Mouse (Mus musculus) midbrain, embryonic 11.5 days (tissue): Measurements from ENCODE around the gene Zbtb8os. TPM values are rescaled to one million over a fixed set of nuclear protein-coding genes. Genes with fewer than 3 reads are reported as not detected.

Experiments used
- ATAC-seq: fragments of 200-750 bp; cut with Nextera tagmentation; 2 replicates; pipeline ENCODE4 v1.8.0; 2017; ENCODE audit warnings: moderate TSS enrichment, moderate library complexity; ENCODE audit not compliant: low FRiP score
- DNase-seq: peaks from one replicate; pipeline ENCODE4 v3.0.0; 2015; ENCODE audit warnings: low spot score; ENCODE audit errors: missing footprints
- H3K27ac ChIP-seq: fragments of 300-500 bp; sonication (generic); 2 replicates; pipeline ENCODE4 v1.5.1; 2014; ENCODE audit warnings: low read depth, low read length
- H3K27me3 ChIP-seq: fragments of 300-500 bp; sonication (generic); 2 replicates; pipeline ENCODE4 v1.6.1; 2014; ENCODE audit warnings: mild to moderate bottlenecking, low read length, moderate library complexity, mixed read lengths; ENCODE audit not compliant: control insufficient read depth, insufficient read depth
- H3K36me3 ChIP-seq: fragments of 300-500 bp; sonication (generic); 2 replicates; pipeline ENCODE4 v1.6.1; 2014; ENCODE audit warnings: mild to moderate bottlenecking, low read length, moderate library complexity, mixed read lengths; ENCODE audit not compliant: control insufficient read depth, insufficient read depth
- H3K4me1 ChIP-seq: fragments of 300-500 bp; sonication (generic); 2 replicates; pipeline ENCODE4 v1.6.1; 2014; ENCODE audit warnings: low read length; ENCODE audit not compliant: control insufficient read depth, insufficient read depth
- H3K4me2 ChIP-seq: fragments of 300-500 bp; sonication (generic); 2 replicates; pipeline ENCODE4 v1.6.1; 2014; ENCODE audit warnings: mild to moderate bottlenecking, moderate library complexity
- H3K4me3 ChIP-seq: fragments of 300-500 bp; sonication (generic); 2 replicates; pipeline ENCODE4 v1.5.1; 2014; ENCODE audit warnings: low read depth, low read length
- H3K9ac ChIP-seq: fragments of 300-500 bp; sonication (generic); 2 replicates; pipeline ENCODE4 v1.6.1; 2014; ENCODE audit warnings: low read length
- H3K9me3 ChIP-seq: fragments of 300-500 bp; sonication (generic); 2 replicates; pipeline ENCODE4 v1.6.1; 2016; ENCODE audit warnings: low read length; ENCODE audit not compliant: control insufficient read depth
- WGBS: fragments of 180-500 bp; shearing (Covaris S2); extraction: QIAGEN DNeasy Blood & Tissue Kit; methylation state at CpG from one replicate; pipeline ENCODE4 v1.1.7; 2014; 5-methylcytosine and 5-hydroxymethylcytosine counted together
- polyA plus RNA-seq: library from polyadenylated mRNA; unstranded; fragments of >200 nt; fragmentation: Nextera tagmentation; extraction: Ambion mirVana; gene quantifications from 2 replicates; pipeline ENCODE4 v1.2.1, GENCODE M21; 2014

Gene Zbtb8os
- polyA plus RNA-seq, 1 experiment from 2014 or later, result 42.7 TPM

DNA sequence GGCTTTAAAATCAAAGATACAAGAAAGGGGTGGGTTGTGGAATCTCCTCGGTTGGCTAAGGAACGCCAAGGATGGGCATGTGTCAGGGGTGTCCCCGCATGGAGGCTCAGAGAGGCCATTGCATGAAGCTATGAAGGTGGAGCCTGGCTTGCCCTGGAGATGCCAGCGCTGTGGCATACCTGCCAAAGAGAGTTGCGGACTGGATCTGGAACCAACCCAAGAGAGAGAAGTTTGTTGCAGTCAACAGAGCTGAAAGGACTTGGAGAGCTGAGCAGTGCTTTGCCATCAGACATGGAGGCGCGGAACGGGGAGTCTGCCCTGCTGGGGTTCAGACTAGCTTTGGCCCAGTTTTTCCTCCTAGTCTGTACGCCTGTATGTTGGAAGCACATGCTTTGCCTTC lies 28.0 kb downstream of the Zbtb8os start:
- 90% methylated on average over 9 of the region's 9 CpGs for WGBS
- no peaks in the 10 kb centered on the region for H3K9me3 ChIP-seq

DNA sequence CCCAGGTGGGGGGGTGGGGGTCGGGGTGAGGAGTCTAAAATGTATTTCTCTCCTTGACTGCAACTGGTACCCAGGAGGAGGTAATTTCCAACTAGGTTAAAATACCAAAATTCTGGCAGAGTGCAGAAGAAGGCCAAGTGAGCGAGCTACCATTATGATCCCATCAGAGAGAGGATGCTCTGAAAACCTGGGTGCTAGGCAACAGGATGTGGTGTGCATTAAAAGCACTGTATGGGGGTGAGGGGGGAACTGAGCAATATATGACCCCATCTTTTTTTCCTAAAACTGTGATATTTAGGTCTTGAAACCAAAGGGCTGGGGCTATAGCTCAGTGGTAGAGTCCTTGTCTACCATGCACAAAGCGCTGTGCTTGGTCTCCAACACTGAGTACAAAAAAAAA lies 28.9 kb downstream of the Zbtb8os start:
- no peaks in the 10 kb centered on the region for H3K4me1 ChIP-seq
- no peak overlapping the region for H3K9ac ChIP-seq
- no peaks in the 10 kb centered on the region for H3K36me3 ChIP-seq
- ATAC-seq (no peak), DNase-seq (no peak)
- no peaks in the 10 kb centered on the region for H3K9me3 ChIP-seq
- H3K27me3 ChIP-seq, result no peaks in the 10 kb centered on the region
- 77% methylated on average over 3 of the region's 3 CpGs for WGBS
- H3K27ac ChIP-seq, result no peak overlapping the region
- H3K4me3 ChIP-seq, result no peak overlapping the region
- H3K4me2 ChIP-seq, result no peak overlapping the region

More for the DNA sequence above, 28.0 kb downstream of the Zbtb8os start:
- DNase-seq (no peak), ATAC-seq (no peak)
- Histone ChIP-seq H3K4me3 (no peak overlapping the region), H3K27me3 (no peaks in the 10 kb centered on the region), H3K4me1 (no peaks in the 10 kb centered on the region), H3K36me3 (no peaks in the 10 kb centered on the region), H3K9ac (no peak overlapping the region), H3K27ac (no peak overlapping the region), H3K4me2 (no peak overlapping the region)

DNA sequence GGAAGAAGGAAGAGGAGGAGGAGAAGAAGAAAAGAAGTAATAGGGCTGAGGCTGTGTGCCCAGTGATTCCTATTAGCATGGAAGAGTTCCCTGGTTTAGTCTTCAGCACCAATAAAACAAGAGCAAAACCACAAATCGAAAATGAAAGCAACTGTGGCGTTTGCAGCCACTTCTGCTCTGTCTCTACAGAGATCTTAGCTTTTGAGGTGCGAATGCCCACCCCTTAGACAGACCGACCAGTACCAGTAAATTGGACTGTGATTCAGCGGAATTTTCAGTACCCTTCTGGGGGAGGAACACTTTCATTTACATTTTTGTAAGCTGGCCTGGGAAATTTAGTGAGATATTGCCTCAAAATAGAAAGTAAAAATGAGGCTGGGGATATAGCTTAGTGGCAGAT lies 29.7 kb downstream of the Zbtb8os start:
- Histone ChIP-seq H3K4me2 (no peak overlapping the region), H3K36me3 (no peaks in the 10 kb centered on the region), H3K27me3 (no peaks in the 10 kb centered on the region), H3K4me1 (no peaks in the 10 kb centered on the region), H3K27ac (no peak overlapping the region), H3K4me3 (no peak overlapping the region), H3K9me3 (no peaks in the 10 kb centered on the region), H3K9ac (no peak overlapping the region)
- no peak for DNase-seq
- WGBS, result 83% methylated on average over 5 of the region's 5 CpGs
- ATAC-seq, result no peak

DNA sequence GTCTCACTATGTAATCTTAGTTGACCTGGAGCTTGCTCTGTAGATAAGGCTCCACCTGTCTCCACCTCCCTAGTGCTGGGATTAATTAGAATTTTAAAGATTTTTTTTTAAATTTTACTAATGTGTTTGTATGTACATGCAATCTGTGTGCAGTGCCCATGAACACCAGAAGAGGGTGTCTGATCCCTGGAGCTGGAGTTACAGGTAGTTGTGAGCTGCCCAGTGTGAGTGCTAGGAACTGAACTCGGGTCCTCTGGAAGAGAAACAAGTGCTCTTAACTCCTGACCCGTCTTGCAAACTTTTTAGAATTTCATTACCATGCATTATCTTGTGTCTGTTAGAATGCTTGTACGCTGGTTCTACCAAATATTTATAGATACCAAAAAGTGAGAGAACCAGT lies 35.9 kb downstream of the Zbtb8os start:
- Histone ChIP-seq H3K27ac (no peak overlapping the region), H3K36me3 (no peaks in the 10 kb centered on the region), H3K4me2 (no peak overlapping the region), H3K9ac (no peak overlapping the region), H3K4me3 (no peak overlapping the region), H3K4me1 (peaks cover 7% of the 10 kb centered on the region), H3K27me3 (peaks cover 2% of the 10 kb centered on the region; the same call in 1 of the 2 replicates), H3K9me3 (no peaks in the 10 kb centered on the region; the same call in 1 of the 2 replicates)
- DNase-seq (no peak), ATAC-seq (no peak)
- 93% methylated on average over 3 of the region's 3 CpGs for WGBS

DNA sequence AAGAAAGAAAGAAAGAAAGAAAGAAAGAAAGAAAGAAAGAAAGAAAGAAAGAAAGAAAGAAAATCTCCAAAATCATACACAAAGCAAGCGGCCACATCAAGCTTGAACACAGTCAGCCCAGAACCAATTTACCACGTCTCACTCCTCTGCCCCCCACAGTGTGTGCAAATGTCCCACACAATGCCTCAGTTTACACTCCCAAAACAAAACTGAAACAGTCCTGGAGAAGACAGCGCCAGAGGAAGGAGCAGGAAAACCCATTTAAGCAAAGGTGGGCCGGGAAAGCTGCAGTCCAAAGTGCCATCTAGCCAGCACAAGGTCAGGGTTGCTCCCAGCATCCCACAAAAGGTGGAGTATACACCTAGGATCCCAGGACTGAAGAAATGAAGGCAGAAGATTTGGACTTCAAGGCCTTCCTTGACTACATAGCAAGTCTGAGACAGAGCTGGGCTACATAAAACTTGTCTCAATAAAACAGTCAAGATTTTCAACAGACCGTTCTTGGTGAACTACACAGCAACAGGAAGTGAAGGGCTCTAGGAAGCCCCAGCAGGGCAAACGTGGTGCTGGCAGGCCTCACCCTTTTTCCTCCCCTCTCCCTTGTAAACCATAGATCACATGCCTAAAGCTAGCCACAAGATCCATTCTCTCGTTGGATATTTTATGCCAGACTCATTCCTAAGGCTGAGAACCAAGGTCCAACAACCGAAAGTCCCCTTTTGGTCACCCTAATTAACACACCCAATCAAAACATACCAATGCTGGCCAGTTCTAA lies 37.9 kb downstream of the Zbtb8os start:
- H3K36me3 ChIP-seq, result no peaks in the 10 kb centered on the region
- H3K9ac ChIP-seq, result no peak overlapping the region
- ATAC-seq (no peak), DNase-seq (no peak)
- H3K27me3 ChIP-seq, result peaks cover 15% of the 10 kb centered on the region; the same call in 1 of the 2 replicates
- H3K4me3 ChIP-seq, result no peak overlapping the region
- no peak overlapping the region for H3K27ac ChIP-seq
- 49% methylated on average over 8 of the region's 8 CpGs for WGBS
- H3K4me2 ChIP-seq, result no peak overlapping the region
- H3K4me1 ChIP-seq, result peaks cover 7% of the 10 kb centered on the region
- no peaks in the 10 kb centered on the region; the same call in 1 of the 2 replicates for H3K9me3 ChIP-seq

DNA sequence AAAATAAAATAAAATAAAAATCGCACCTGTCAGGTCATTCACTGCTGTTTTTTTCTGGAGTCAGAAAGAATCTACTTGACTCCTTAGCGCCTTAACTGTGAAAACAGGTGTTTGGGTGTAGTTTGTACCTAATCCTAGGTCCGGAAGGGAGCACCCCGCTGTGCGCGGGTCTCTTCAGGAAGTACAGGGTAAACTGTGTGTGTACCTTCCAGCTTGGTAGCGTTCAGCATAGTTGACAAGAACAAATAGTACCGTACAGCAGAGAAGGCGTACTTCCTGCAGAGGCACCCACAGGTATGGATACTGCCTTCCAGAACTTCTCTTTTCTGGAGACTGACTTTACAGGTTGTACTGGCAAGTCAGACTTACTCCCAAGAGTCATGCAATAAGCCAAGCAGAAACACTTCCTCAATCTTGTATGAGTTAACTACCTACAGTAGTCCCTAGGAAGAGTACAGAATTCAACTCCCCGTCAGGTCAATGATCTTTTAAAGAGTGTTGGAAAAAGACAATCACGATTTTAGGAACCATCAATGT lies 38.8 kb downstream of the Zbtb8os start:
- WGBS, result 35% methylated on average over 11 of the region's 11 CpGs
- H3K36me3 ChIP-seq, result no peaks in the 10 kb centered on the region
- H3K9ac ChIP-seq, result no peak overlapping the region
- H3K4me2 ChIP-seq, result no peak overlapping the region
- H3K9me3 ChIP-seq, result no peaks in the 10 kb centered on the region; the same call in 1 of the 2 replicates
- ATAC-seq (no peak), DNase-seq (peak; percentile 85)
- peaks cover 7% of the 10 kb centered on the region for H3K4me1 ChIP-seq
- peaks cover 19% of the 10 kb centered on the region; the same call in 1 of the 2 replicates for H3K27me3 ChIP-seq
- no peak overlapping the region for H3K27ac ChIP-seq
- no peak overlapping the region for H3K4me3 ChIP-seq

DNA sequence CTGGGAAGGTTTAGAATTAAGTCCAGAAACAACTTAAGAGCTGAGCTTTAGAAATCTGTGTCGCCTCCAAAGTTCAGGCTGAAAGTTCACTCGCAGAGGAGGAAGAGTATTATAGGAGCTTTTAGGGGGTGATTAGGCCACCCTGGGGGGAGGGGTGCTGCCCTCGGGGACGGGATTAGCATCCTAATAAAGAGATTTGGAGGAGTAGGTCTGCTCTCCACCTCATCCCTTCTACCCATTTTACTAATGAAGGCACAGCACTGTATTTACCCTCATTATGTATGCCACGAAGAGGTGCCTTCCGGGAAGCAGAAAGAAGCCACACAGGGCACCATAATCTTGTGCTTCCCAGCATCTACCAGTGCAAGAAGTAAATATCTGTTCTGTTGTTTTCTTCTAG lies 39.5 kb downstream of the Zbtb8os start:
- Histone ChIP-seq H3K36me3 (no peaks in the 10 kb centered on the region), H3K27ac (no peak overlapping the region), H3K4me2 (no peak overlapping the region), H3K4me3 (no peak overlapping the region), H3K9me3 (no peaks in the 10 kb centered on the region; the same call in 1 of the 2 replicates), H3K27me3 (peaks cover 19% of the 10 kb centered on the region; the same call in 1 of the 2 replicates), H3K9ac (no peak overlapping the region), H3K4me1 (peaks cover 7% of the 10 kb centered on the region)
- ATAC-seq, result no peak; the same call in 1 of the 2 replicates
- WGBS, result 14% methylated on average over 6 of the region's 6 CpGs
- DNase-seq, result peak; percentile 87

DNA sequence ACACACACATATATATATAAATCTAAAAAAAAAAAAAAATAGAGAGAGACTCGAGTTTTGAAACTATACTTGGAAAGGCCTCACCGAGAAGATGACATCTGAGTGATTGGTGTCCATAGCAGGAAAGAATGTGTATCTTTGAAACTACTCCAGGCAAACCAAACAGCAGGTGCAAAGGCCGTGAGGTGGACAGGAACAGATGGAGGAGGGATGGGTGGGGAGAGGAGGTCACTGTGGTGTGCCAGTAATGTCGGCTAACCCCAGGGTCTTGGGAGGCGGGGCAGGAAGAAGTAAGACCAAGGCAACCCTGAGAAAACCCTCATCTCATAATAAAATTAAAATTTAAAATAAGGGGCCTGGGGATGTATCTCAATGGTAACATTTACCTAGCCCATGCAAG lies 40.3 kb downstream of the Zbtb8os start:
- no peaks in the 10 kb centered on the region; the same call in 1 of the 2 replicates for H3K9me3 ChIP-seq
- no peaks in the 10 kb centered on the region for H3K36me3 ChIP-seq
- no peak overlapping the region for H3K4me2 ChIP-seq
- H3K4me1 ChIP-seq, result peaks cover 7% of the 10 kb centered on the region
- H3K4me3 ChIP-seq, result no peak overlapping the region
- H3K27me3 ChIP-seq, result peaks cover 19% of the 10 kb centered on the region; the same call in 1 of the 2 replicates
- no peak for ATAC-seq
- DNase-seq, result no peak
- no peak overlapping the region for H3K9ac ChIP-seq
- no peak overlapping the region for H3K27ac ChIP-seq
- WGBS, result 72% methylated on average over 5 of the region's 5 CpGs

DNA sequence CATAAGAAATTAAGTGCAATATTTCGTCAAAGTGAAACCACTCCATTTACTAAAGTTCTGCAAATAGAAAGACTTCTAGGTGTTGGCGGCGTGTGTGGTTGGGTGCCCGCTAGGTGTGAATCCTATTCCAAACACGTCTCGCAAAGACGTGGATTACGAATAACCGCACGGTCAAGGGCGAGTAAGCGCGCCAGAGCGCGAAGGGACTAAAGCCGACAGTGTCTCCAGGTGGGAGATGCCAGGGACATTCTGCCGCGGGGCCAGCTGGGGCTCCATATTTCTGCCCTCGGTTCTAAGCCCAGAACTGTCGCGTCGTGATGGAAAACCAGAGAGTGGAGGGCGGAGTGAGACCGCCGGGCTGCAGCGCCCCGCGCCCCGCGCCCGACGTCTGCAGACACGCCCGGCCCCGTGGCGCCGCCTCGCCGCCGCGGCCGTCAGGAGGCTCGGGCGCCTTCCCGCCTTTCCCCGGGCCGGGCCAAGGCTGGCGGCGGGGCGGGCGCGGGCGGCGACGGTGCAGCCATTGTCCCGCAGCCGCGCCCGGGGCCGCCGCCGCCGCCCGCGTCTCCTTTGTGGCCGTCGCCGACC lies 41.6 kb downstream of the Zbtb8os start:
- peaks cover 7% of the 10 kb centered on the region for H3K4me1 ChIP-seq
- H3K4me3 ChIP-seq, result peak overlapping the region; percentile 73
- H3K36me3 ChIP-seq, result no peaks in the 10 kb centered on the region
- WGBS, result 1% methylated on average over 25 of the region's 68 CpGs
- H3K9ac ChIP-seq, result peak overlapping the region; percentile 91
- H3K4me2 ChIP-seq, result peak overlapping the region; percentile 64
- H3K27ac ChIP-seq, result peak overlapping the region; percentile 47; the same call in 1 of the 2 replicates
- H3K9me3 ChIP-seq, result no peaks in the 10 kb centered on the region
- H3K27me3 ChIP-seq, result peaks cover 19% of the 10 kb centered on the region; the same call in 1 of the 2 replicates
- DNase-seq, result peak; percentile 95
- ATAC-seq, result peak; percentile 62
